In the genomic region with DNA sequence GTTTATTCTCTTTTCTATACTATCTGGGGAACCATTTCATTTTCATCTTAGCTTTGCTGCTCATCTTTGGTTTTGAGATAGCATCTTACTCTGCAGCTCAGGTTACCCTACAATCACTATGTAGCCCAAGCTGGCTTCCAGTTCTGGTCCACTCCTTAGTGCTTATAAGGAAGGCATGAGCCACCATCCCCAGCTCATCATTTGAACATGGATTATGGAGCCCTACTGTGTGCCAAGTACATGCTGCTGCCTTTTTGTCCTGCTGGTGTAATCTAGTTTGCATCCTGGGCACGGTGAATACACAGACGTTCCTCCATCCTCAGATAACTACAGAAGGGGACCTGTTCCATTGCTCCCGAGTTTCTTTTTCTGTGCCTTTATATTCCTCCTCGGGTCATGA, we compare ENCODE assay signal across 1 mouse cellular context.
TF ChIP-seq lines count a peak whose summit lies in the region.

No protein-coding gene starts in this region.

TF ChIP-seq in MEL, 35 proteins besides CTCF, POLR2A, EP300 and RAD21:
- no peak for TF ChIP-seq HCFC1 (IDR thresholded peaks at IDR 0.05; ENCODE audit: low read depth, low read length)
- no peak for TF ChIP-seq USF2 (IDR thresholded peaks at IDR 0.05; ENCODE audit: borderline replicate concordance in 1 of 2, insufficient read depth in 1 of 2, low read depth in 1 of 2, low read length in 2 of 2)
- no peak for TF ChIP-seq MEF2A (IDR thresholded peaks at IDR 0.05; ENCODE audit: extremely low read depth, insufficient replicate concordance, low read depth, low read length, poor library complexity, severe bottlenecking)
- TF ChIP-seq NRF1 (IDR thresholded peaks at IDR 0.05; ENCODE audit: insufficient read depth, low read depth, low read length, poor library complexity, severe bottlenecking): no peak
- no peak for TF ChIP-seq MYB (IDR thresholded peaks at IDR 0.05; ENCODE audit: low read depth, low read length)
- TF ChIP-seq KAT2A (conservative IDR thresholded peaks at IDR 0.05; ENCODE audit: low read depth, low read length): no peak
- no peak for TF ChIP-seq CHD2 (IDR thresholded peaks at IDR 0.05; ENCODE audit: low read length)
- TF ChIP-seq JUND (IDR thresholded peaks at IDR 0.05; ENCODE audit: low read depth, low read length): no peak
- TF ChIP-seq UBTF (IDR thresholded peaks at IDR 0.05; ENCODE audit: borderline replicate concordance, insufficient read depth, low read depth, low read length): no peak
- TF ChIP-seq ZC3H11A (IDR thresholded peaks at IDR 0.05; ENCODE audit: low read depth, low read length): no peak
